Mouse (Mus musculus): ENCODE results near the gene Ccer2. TPM values are rescaled to one million over a fixed set of nuclear protein-coding genes. Genes with fewer than 3 reads are reported as not detected.

The Ccer2 gene
- polyA plus RNA-seq, 1 experiment from 2014 or later, result 0.27 TPM

- 0 out of 2 replicates have a peak, but pooled peaks cover 7% of the 10 kb centered on the region for H3K4me1 ChIP-seq
- no peak overlapping the region for H3K9ac ChIP-seq (replicated peaks)
- no peaks in the 10 kb centered on the region for H3K36me3 ChIP-seq
- peak; percentile 82 for ATAC-seq (replicated peaks)
- H3K4me2 ChIP-seq (replicated peaks), result peak overlapping the region; percentile 36
- H3K4me3 ChIP-seq, result no peak overlapping the region
- H3K9me3 ChIP-seq, result no peaks in the 10 kb centered on the region
- 5% methylated on average over 14 of the region's 14 CpGs for WGBS
- no peak overlapping the region for H3K27ac ChIP-seq (replicated peaks)
- no peaks in the 10 kb centered on the region for H3K27me3 ChIP-seq
These were observed 29.4 kb upstream of the Ccer2 start for GRCm38 (mm10) chr7:28726600-28726999.

GRCm38 (mm10) chr7:28727649-28728340, 28.2 kb upstream of the Ccer2 start:
- peaks cover 13% of the 10 kb centered on the region; the same call in 1 of the 2 replicates for H3K4me1 ChIP-seq
- no peaks in the 10 kb centered on the region for H3K9me3 ChIP-seq
- no peak for ATAC-seq (replicated peaks)
- no peak overlapping the region for H3K4me3 ChIP-seq
- no peak overlapping the region for H3K27ac ChIP-seq (replicated peaks)
- no peaks in the 10 kb centered on the region for H3K27me3 ChIP-seq
- H3K36me3 ChIP-seq, result no peaks in the 10 kb centered on the region
- no peak overlapping the region for H3K4me2 ChIP-seq (replicated peaks)
- no peak overlapping the region for H3K9ac ChIP-seq (replicated peaks)
- 57% methylated on average over 10 of the region's 10 CpGs for WGBS

GRCm38 (mm10) chr7:28732341-28733142, 23.4 kb upstream of the Ccer2 start:
- 2% methylated on average over 58 of the region's 58 CpGs for WGBS
- Histone ChIP-seq H3K27ac (replicated peaks) (no peak overlapping the region), H3K9ac (replicated peaks) (peak overlapping the region; percentile 34), H3K27me3 (no peaks in the 10 kb centered on the region), H3K4me1 (peaks cover 8% of the 10 kb centered on the region; the same call in 1 of the 2 replicates), H3K4me3 (peak overlapping the region; percentile 42), H3K9me3 (no peaks in the 10 kb centered on the region), H3K4me2 (replicated peaks) (peak overlapping the region; percentile 65), H3K36me3 (no peaks in the 10 kb centered on the region)
- peak; percentile 72 for ATAC-seq (replicated peaks)

GRCm38 (mm10) chr7:28733211-28733610, 22.8 kb upstream of the Ccer2 start:
- no peaks in the 10 kb centered on the region for H3K9me3 ChIP-seq
- no peak for ATAC-seq (replicated peaks)
- peak overlapping the region; percentile 42 for H3K4me3 ChIP-seq
- H3K9ac ChIP-seq (replicated peaks), result 0 out of 2 replicates have a peak overlapping the region, but pooled peaks have one; percentile 34
- H3K36me3 ChIP-seq, result no peaks in the 10 kb centered on the region
- H3K27me3 ChIP-seq, result no peaks in the 10 kb centered on the region
- WGBS, result 5% methylated on average over 11 of the region's 11 CpGs
- peak overlapping the region; percentile 65 for H3K4me2 ChIP-seq (replicated peaks)
- H3K27ac ChIP-seq (replicated peaks), result no peak overlapping the region
- peaks cover 8% of the 10 kb centered on the region; the same call in 1 of the 2 replicates for H3K4me1 ChIP-seq

- Histone ChIP-seq H3K27ac (replicated peaks) (no peak overlapping the region), H3K9me3 (no peaks in the 10 kb centered on the region), H3K4me2 (replicated peaks) (no peak overlapping the region), H3K36me3 (no peaks in the 10 kb centered on the region), H3K9ac (replicated peaks) (no peak overlapping the region), H3K27me3 (no peaks in the 10 kb centered on the region), H3K4me3 (no peak overlapping the region), H3K4me1 (peaks cover 12% of the 10 kb centered on the region; the same call in 1 of the 2 replicates)
- 84% methylated on average over 6 of the region's 6 CpGs for WGBS
- no peak for ATAC-seq (replicated peaks)
These were observed 20.3 kb upstream of the Ccer2 start for GRCm38 (mm10) chr7:28735701-28736100.

- Histone ChIP-seq H3K27me3 (no peaks in the 10 kb centered on the region), H3K9me3 (no peaks in the 10 kb centered on the region), H3K4me3 (no peak overlapping the region), H3K4me1 (peaks cover 20% of the 10 kb centered on the region), H3K4me2 (replicated peaks) (no peak overlapping the region), H3K27ac (replicated peaks) (no peak overlapping the region), H3K36me3 (no peaks in the 10 kb centered on the region), H3K9ac (replicated peaks) (no peak overlapping the region)
- ATAC-seq (replicated peaks), result no peak
- 94% methylated on average over 21 of the region's 21 CpGs for WGBS
These were observed 16.1 kb upstream of the Ccer2 start for GRCm38 (mm10) chr7:28739829-28740228.

- peaks cover 20% of the 10 kb centered on the region for H3K4me1 ChIP-seq
- H3K36me3 ChIP-seq, result no peaks in the 10 kb centered on the region
- no peak for ATAC-seq (replicated peaks)
- no peaks in the 10 kb centered on the region for H3K27me3 ChIP-seq
- 43% methylated on average over 9 of the region's 9 CpGs for WGBS
- H3K27ac ChIP-seq (replicated peaks), result 0 out of 2 replicates have a peak overlapping the region, but pooled peaks have one; percentile 76
- H3K4me2 ChIP-seq (replicated peaks), result peak overlapping the region; percentile 86
- peak overlapping the region; percentile 80 for H3K9ac ChIP-seq (replicated peaks)
- H3K4me3 ChIP-seq, result peak overlapping the region; percentile 73
- no peaks in the 10 kb centered on the region for H3K9me3 ChIP-seq
These were observed 15.0 kb upstream of the Ccer2 start for GRCm38 (mm10) chr7:28740949-28741348.

GRCm38 (mm10) chr7:28741368-28741708, 14.6 kb upstream of the Ccer2 start:
- Histone ChIP-seq H3K27me3 (no peaks in the 10 kb centered on the region), H3K9me3 (no peaks in the 10 kb centered on the region), H3K4me3 (peak overlapping the region; percentile 73), H3K36me3 (no peaks in the 10 kb centered on the region), H3K9ac (replicated peaks) (peak overlapping the region; percentile 80), H3K27ac (replicated peaks) (peak overlapping the region; percentile 76), H3K4me1 (peaks cover 20% of the 10 kb centered on the region), H3K4me2 (replicated peaks) (peak overlapping the region; percentile 86)
- 2% methylated on average over 13 of the region's 13 CpGs for WGBS
- peak; percentile 10; the same call in 1 of the 2 replicates for ATAC-seq (replicated peaks)

- Histone ChIP-seq H3K36me3 (no peaks in the 10 kb centered on the region), H3K9me3 (no peaks in the 10 kb centered on the region), H3K27me3 (no peaks in the 10 kb centered on the region), H3K4me2 (replicated peaks) (peak within 1 kb of the TSS; percentile 86), H3K27ac (replicated peaks) (peak within 1 kb of the TSS; percentile 88), H3K9ac (replicated peaks) (peak within 1 kb of the TSS; percentile 80), H3K4me1 (peaks cover 20% of the 10 kb centered on the region), H3K4me3 (peak within 1 kb of the TSS; percentile 73)
- WGBS, result under 1% methylated on average over 39 of the region's 39 CpGs
- peak; percentile 99 for ATAC-seq (replicated peaks)
These were observed 14.1 kb upstream of the Ccer2 start, which contains the start of the genes Mrps12 and Sars2 for GRCm38 (mm10) chr7:28741709-28742438. Gene Mrps12 (minus strand): TSS chr7:28741820. Gene Sars2 (plus strand): TSS chr7:28741992.

GRCm38 (mm10) chr7:28749935-28750334, 6.0 kb upstream of the Ccer2 start:
- no peak for ATAC-seq (replicated peaks)
- Histone ChIP-seq H3K4me3 (no peak overlapping the region), H3K36me3 (peaks cover 5% of the 10 kb centered on the region; the same call in 1 of the 2 replicates), H3K9me3 (no peaks in the 10 kb centered on the region), H3K4me2 (replicated peaks) (no peak overlapping the region), H3K27me3 (no peaks in the 10 kb centered on the region), H3K9ac (replicated peaks) (no peak overlapping the region), H3K4me1 (no peaks in the 10 kb centered on the region), H3K27ac (replicated peaks) (no peak overlapping the region)
- 94% methylated on average over 7 of the region's 7 CpGs for WGBS

GRCm38 (mm10) chr7:28758623-28759022, 2.6 kb downstream of the Ccer2 start:
- no peak overlapping the region for H3K4me2 ChIP-seq (replicated peaks)
- H3K36me3 ChIP-seq, result peaks cover 38% of the 10 kb centered on the region
- 79% methylated on average over 13 of the region's 13 CpGs for WGBS

More at GRCm38 (mm10) chr7:28758623-28759022, 2.6 kb downstream of the Ccer2 start:
- no peaks in the 10 kb centered on the region for H3K9me3 ChIP-seq
- H3K4me3 ChIP-seq, result no peak overlapping the region
- no peak overlapping the region for H3K27ac ChIP-seq (replicated peaks)
- 0 out of 2 replicates have a peak, but pooled peaks cover 4% of the 10 kb centered on the region for H3K27me3 ChIP-seq
- H3K9ac ChIP-seq (replicated peaks), result no peak overlapping the region
- H3K4me1 ChIP-seq, result peaks cover 4% of the 10 kb centered on the region
- ATAC-seq (replicated peaks), result no peak

Data from forebrain, embryonic 15.5 days (tissue).